Mouse (Mus musculus): ENCODE results near the gene Rbms3. TPM values are rescaled to one million over a fixed set of nuclear protein-coding genes. Genes with fewer than 3 reads are reported as not detected.

Rbms3 gene
- total and polyA plus RNA-seq, 3 experiments = not detected

- DNase-seq (ENCODE audit: extremely low read depth) = no peak
- dilution Hi-C loops (cut with MboI; ENCODE audit: extremely low pct_ligation_motif_present, extremely low pct_unique_long_range_greater_than_20kb, low sequenced_read_pairs) = no loop called here
Measured at GRCm38 (mm10) chr9:116857151-116857550, 772.6 kb downstream of the Rbms3 start.

GRCm38 (mm10) chr9:116855744-116856143 lies 774.0 kb downstream of the Rbms3 start:
- H3K27me3 ChIP-seq (replicated peaks) = no peaks in the 10 kb centered on the region
- no peak overlapping the region for H3K4me2 ChIP-seq (ENCODE audit: insufficient read depth, low read depth, poor library complexity, severe bottlenecking)
- in situ Hi-C loops (cut with MboI; ENCODE audit: low pct_ligation_motif_present, low pct_unique_long_range_greater_than_20kb, low sequenced_read_pairs) = no loop called here
- H3K4me1 ChIP-seq (ENCODE audit: control insufficient read depth in 1 of 2, insufficient read depth in 2 of 2) = no peaks in the 10 kb centered on the region
- no peak for DNase-seq (ENCODE audit: extremely low read depth)
- no peak overlapping the region for H3K9ac ChIP-seq (ENCODE audit: insufficient read depth, low read depth)
- H3K79me2 ChIP-seq (replicated peaks; ENCODE audit: control insufficient read depth, extremely low read depth, insufficient read depth, poor library complexity, severe bottlenecking) = no peaks in the 10 kb centered on the region
- dilution Hi-C loops (cut with MboI; ENCODE audit: extremely low pct_ligation_motif_present, extremely low pct_unique_long_range_greater_than_20kb, low sequenced_read_pairs) = no loop called here
- TF ChIP-seq MAZ (IDR thresholded peaks at IDR 0.05; ENCODE audit: low read depth, low read length) (no peak), TCF12 (IDR thresholded peaks at IDR 0.05; ENCODE audit: low read depth, low read length) (no peak), CTCF (conservative IDR thresholded peaks at IDR 0.05 in 1 of 2, IDR thresholded peaks at IDR 0.05 in 1 of 2; ENCODE audit: low read depth in 2 of 2, low read length in 2 of 2) (no peak), USF1 (IDR thresholded peaks at IDR 0.05; ENCODE audit: low read depth, low read length) (no peak), KAT2A (IDR thresholded peaks at IDR 0.05; ENCODE audit: insufficient replicate concordance, low read length) (no peak), MEF2A (IDR thresholded peaks at IDR 0.05; ENCODE audit: borderline replicate concordance, low read depth, low read length) (no peak), JUN (IDR thresholded peaks at IDR 0.05; ENCODE audit: insufficient read depth, low read depth, low read length) (no peak)
- no peak overlapping the region for H3K4me3 ChIP-seq (replicated peaks in 1 of 3; ENCODE audit: low read depth in 2 of 3, low read length in 2 of 3, poor library complexity in 1 of 3)
- H3K27ac ChIP-seq (ENCODE audit: insufficient read depth, low read depth) = no peak overlapping the region
- no peaks in the 10 kb centered on the region for H3K36me3 ChIP-seq (replicated peaks in 1 of 2; ENCODE audit: control insufficient read depth in 1 of 2, insufficient read depth in 1 of 2, low read length in 1 of 2)
- H3K9me3 ChIP-seq (replicated peaks; ENCODE audit: low read length) = peaks cover 60% of the 10 kb centered on the region

More at GRCm38 (mm10) chr9:116857151-116857550, 772.6 kb downstream of the Rbms3 start:
- Histone ChIP-seq H3K36me3 (replicated peaks in 1 of 2; ENCODE audit: control insufficient read depth in 1 of 2, insufficient read depth in 1 of 2, low read length in 1 of 2) (no peaks in the 10 kb centered on the region), H3K4me3 (replicated peaks in 1 of 3; ENCODE audit: low read depth in 2 of 3, low read length in 2 of 3, poor library complexity in 1 of 3) (no peak overlapping the region), H3K4me1 (ENCODE audit: control insufficient read depth in 1 of 2, insufficient read depth in 2 of 2) (no peaks in the 10 kb centered on the region), H3K79me2 (replicated peaks; ENCODE audit: control insufficient read depth, extremely low read depth, insufficient read depth, poor library complexity, severe bottlenecking) (no peaks in the 10 kb centered on the region), H3K27me3 (replicated peaks) (no peaks in the 10 kb centered on the region), H3K4me2 (ENCODE audit: insufficient read depth, low read depth, poor library complexity, severe bottlenecking) (no peak overlapping the region), H3K9ac (ENCODE audit: insufficient read depth, low read depth) (no peak overlapping the region), H3K27ac (ENCODE audit: insufficient read depth, low read depth) (no peak overlapping the region), H3K9me3 (replicated peaks; ENCODE audit: low read length) (peaks cover 60% of the 10 kb centered on the region)
- TF ChIP-seq RAD21 (IDR thresholded peaks at IDR 0.05; ENCODE audit: low read depth, low read length) (no peak), MAFK (IDR thresholded peaks at IDR 0.05; ENCODE audit: insufficient replicate concordance, low read length) (no peak), JUND (conservative IDR thresholded peaks at IDR 0.05; ENCODE audit: low read depth, low read length) (no peak), TBP (conservative IDR thresholded peaks at IDR 0.05; ENCODE audit: low read depth, low read length) (no peak), UBTF (IDR thresholded peaks at IDR 0.05; ENCODE audit: low read depth, low read length) (no peak), POLR2A (IDR thresholded peaks at IDR 0.05; ENCODE audit: low read depth, low read length) (no peak), SMC3 (IDR thresholded peaks at IDR 0.05; ENCODE audit: low read depth, low read length) (no peak), ZMIZ1 (IDR thresholded peaks at IDR 0.05; ENCODE audit: low read depth, low read length) (no peak), ZKSCAN1 (IDR thresholded peaks at IDR 0.05; ENCODE audit: borderline replicate concordance, low read depth, low read length) (no peak), JUN (IDR thresholded peaks at IDR 0.05; ENCODE audit: insufficient read depth, low read depth, low read length) (no peak), IRF4 (IDR thresholded peaks at IDR 0.05; ENCODE audit: low read depth, low read length) (no peak), NRF1 (IDR thresholded peaks at IDR 0.05; ENCODE audit: low read depth, low read length) (no peak), NELFE (IDR thresholded peaks at IDR 0.05; ENCODE audit: low read depth, low read length) (no peak), BHLHE40 (IDR thresholded peaks at IDR 0.05; ENCODE audit: low read depth, low read length) (no peak), RCOR1 (conservative IDR thresholded peaks at IDR 0.05; ENCODE audit: low read depth, low read length) (no peak)
- in situ Hi-C loops (cut with MboI; ENCODE audit: low pct_ligation_motif_present, low pct_unique_long_range_greater_than_20kb, low sequenced_read_pairs) = no loop called here
